Mouse (Mus musculus): ENCODE measurements around the gene Enkd1. TPM values are rescaled to one million over a fixed set of nuclear protein-coding genes. Genes with fewer than 3 reads are reported as not detected.
A peak's percentile ranks its signal among the peaks of the same experiment; 100 is the strongest.

Gene Enkd1
- polyA plus RNA-seq, 1 experiment, result 24.8 TPM

GRCm38 (mm10) chr8:105685796-105686308 is 22.2 kb downstream of the Enkd1 start, which contains the start of gene Carmil2:
TSS of gene Carmil2 (plus strand) at chr8:105686274.
- TF ChIP-seq USF1 (IDR thresholded peaks at IDR 0.05; ENCODE audit: low read depth) (no peak), MAX (IDR thresholded peaks at IDR 0.05) (no peak), CTCF (IDR thresholded peaks at IDR 0.05; ENCODE audit: control insufficient read depth, insufficient read depth, insufficient read length) (peak; percentile 72)
- peaks cover 37% of the 10 kb centered on the region for H3K36me3 ChIP-seq (ENCODE audit: control insufficient read depth, insufficient read depth)
- H3K4me3 ChIP-seq (ENCODE audit: insufficient read depth, poor library complexity, severe bottlenecking), result no peak within 1 kb of the TSS
- no peak within 1 kb of the TSS for H3ac ChIP-seq (ENCODE audit: control insufficient read depth, insufficient read length, low read depth)
- H3K79me3 ChIP-seq (ENCODE audit: low read depth), result no peaks in the 10 kb centered on the region
- H3K79me2 ChIP-seq (ENCODE audit: control insufficient read depth, insufficient read depth), result no peaks in the 10 kb centered on the region
- no peaks in the 10 kb centered on the region for H3K27me3 ChIP-seq (ENCODE audit: control insufficient read depth, insufficient read depth, insufficient read length)

DNA sequence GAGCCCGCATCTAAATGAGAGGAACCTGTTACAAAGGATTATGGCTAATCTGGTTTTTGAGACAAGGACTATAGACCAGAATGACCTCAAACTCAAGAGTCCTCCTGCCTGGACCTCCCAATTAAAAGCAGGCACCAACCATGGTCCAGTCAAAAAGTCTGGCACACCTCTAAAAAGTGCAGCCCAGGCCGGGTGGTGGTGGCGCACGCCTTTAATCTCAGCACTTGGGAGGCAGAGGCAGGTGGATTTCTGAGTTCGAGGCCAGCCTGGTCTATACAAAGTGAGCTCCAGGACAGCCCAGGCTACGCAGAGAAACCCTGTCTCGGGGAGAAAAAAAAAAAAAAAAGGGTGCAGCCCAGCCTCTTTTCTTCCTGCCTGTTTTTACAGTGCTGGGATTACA is 22.7 kb downstream of the Enkd1 start:
- Histone ChIP-seq H3K79me3 (ENCODE audit: low read depth) (no peaks in the 10 kb centered on the region), H3K36me3 (ENCODE audit: control insufficient read depth, insufficient read depth) (peaks cover 42% of the 10 kb centered on the region), H3K27me3 (ENCODE audit: control insufficient read depth, insufficient read depth, insufficient read length) (no peaks in the 10 kb centered on the region), H3K79me2 (ENCODE audit: control insufficient read depth, insufficient read depth) (no peaks in the 10 kb centered on the region), H3ac (ENCODE audit: control insufficient read depth, insufficient read length, low read depth) (no peak overlapping the region), H3K4me3 (ENCODE audit: insufficient read depth, poor library complexity, severe bottlenecking) (no peak overlapping the region)
- TF ChIP-seq MAX (IDR thresholded peaks at IDR 0.05) (no peak), MYOG (IDR thresholded peaks at IDR 0.05; ENCODE audit: control insufficient read depth, extremely low read depth, insufficient read length) (no peak), CEBPB (IDR thresholded peaks at IDR 0.05; ENCODE audit: low read depth) (no peak), CTCF (IDR thresholded peaks at IDR 0.05; ENCODE audit: control insufficient read depth, insufficient read depth, insufficient read length) (no peak)

DNA sequence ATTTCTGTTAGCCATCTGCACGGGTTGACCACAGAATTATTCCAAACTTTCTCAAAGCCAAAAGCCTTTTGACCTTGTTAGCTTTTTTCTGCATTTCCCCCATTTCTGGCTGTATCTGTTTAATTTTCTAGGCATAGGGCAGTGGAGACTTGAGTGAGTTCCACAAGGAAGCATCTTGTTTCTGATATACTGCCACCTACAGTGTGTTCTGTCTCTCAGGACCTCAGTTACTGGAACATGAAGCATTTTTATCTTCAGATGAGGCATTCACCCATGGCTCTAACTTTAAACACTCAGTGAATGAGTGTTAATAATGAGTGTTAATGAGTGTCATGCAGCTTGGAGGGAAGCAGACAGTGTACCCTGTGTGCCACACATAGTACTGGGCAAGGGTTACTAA is 30.1 kb downstream of the Enkd1 start:
- no peaks in the 10 kb centered on the region for H3K79me3 ChIP-seq (ENCODE audit: low read depth)
- H3K36me3 ChIP-seq (ENCODE audit: control insufficient read depth, insufficient read depth), result peaks cover 89% of the 10 kb centered on the region
- H3K27me3 ChIP-seq (ENCODE audit: control insufficient read depth, insufficient read depth, insufficient read length), result no peaks in the 10 kb centered on the region
- TF ChIP-seq MYOG (IDR thresholded peaks at IDR 0.05; ENCODE audit: control insufficient read depth, extremely low read depth, insufficient read length) (no peak), USF1 (IDR thresholded peaks at IDR 0.05; ENCODE audit: low read depth) (no peak), FOSL1 (IDR thresholded peaks at IDR 0.05; ENCODE audit: insufficient read depth, low read length, poor library complexity, severe bottlenecking) (no peak), CEBPB (IDR thresholded peaks at IDR 0.05; ENCODE audit: low read depth) (no peak), CTCF (IDR thresholded peaks at IDR 0.05; ENCODE audit: control insufficient read depth, insufficient read depth, insufficient read length) (no peak), MYOD1 (IDR thresholded peaks at IDR 0.05; ENCODE audit: control insufficient read depth, insufficient read length, low read depth) (no peak), MAX (IDR thresholded peaks at IDR 0.05) (no peak)
- no peak overlapping the region for H3K4me3 ChIP-seq (ENCODE audit: insufficient read depth, poor library complexity, severe bottlenecking)
- no peaks in the 10 kb centered on the region for H3K79me2 ChIP-seq (ENCODE audit: control insufficient read depth, insufficient read depth)
- no peak overlapping the region for H3ac ChIP-seq (ENCODE audit: control insufficient read depth, insufficient read length, low read depth)

- TF ChIP-seq MYOG (IDR thresholded peaks at IDR 0.05; ENCODE audit: control insufficient read depth, extremely low read depth, insufficient read length) (no peak), CEBPB (IDR thresholded peaks at IDR 0.05; ENCODE audit: low read depth) (no peak), CTCF (IDR thresholded peaks at IDR 0.05; ENCODE audit: control insufficient read depth, insufficient read depth, insufficient read length) (no peak)
- H3ac ChIP-seq (ENCODE audit: control insufficient read depth, insufficient read length, low read depth), result no peak overlapping the region
- peaks cover 33% of the 10 kb centered on the region for H3K36me3 ChIP-seq (ENCODE audit: control insufficient read depth, insufficient read depth)
- peaks cover 59% of the 10 kb centered on the region for H3K79me3 ChIP-seq (ENCODE audit: low read depth)
- no peak overlapping the region for H3K4me3 ChIP-seq (ENCODE audit: insufficient read depth, poor library complexity, severe bottlenecking)
- no peaks in the 10 kb centered on the region for H3K27me3 ChIP-seq (ENCODE audit: control insufficient read depth, insufficient read depth, insufficient read length)
- H3K79me2 ChIP-seq (ENCODE audit: control insufficient read depth, insufficient read depth), result peaks cover 82% of the 10 kb centered on the region
These were observed 46.8 kb downstream of the Enkd1 start for GRCm38 (mm10) chr8:105661167-105661566.

- Histone ChIP-seq H3K36me3 (ENCODE audit: control insufficient read depth, insufficient read depth) (peaks cover 16% of the 10 kb centered on the region), H3ac (ENCODE audit: control insufficient read depth, insufficient read length, low read depth) (no peak overlapping the region), H3K79me3 (ENCODE audit: low read depth) (peaks cover 84% of the 10 kb centered on the region), H3K4me3 (ENCODE audit: insufficient read depth, poor library complexity, severe bottlenecking) (no peak overlapping the region), H3K79me2 (ENCODE audit: control insufficient read depth, insufficient read depth) (peaks cover 100% of the 10 kb centered on the region), H3K27me3 (ENCODE audit: control insufficient read depth, insufficient read depth, insufficient read length) (no peaks in the 10 kb centered on the region)
- TF ChIP-seq FOSL1 (IDR thresholded peaks at IDR 0.05; ENCODE audit: insufficient read depth, low read length, poor library complexity, severe bottlenecking), result no peak
These were observed 50.4 kb downstream of the Enkd1 start for GRCm38 (mm10) chr8:105657641-105658040.

Other genes starting within 250 kb of the Enkd1 start
- 219 TPM for gene Tppp3, start 236.7 kb downstream of the Enkd1 start, polyA plus RNA-seq (2012; fragmentation: generic; extraction: Trizol)
- gene Zdhhc1, start 211.3 kb downstream of the Enkd1 start, polyA plus RNA-seq (2012; fragmentation: generic; extraction: Trizol), result 8.8 TPM
- gene Hsd11b2, start 189.5 kb downstream of the Enkd1 start, polyA plus RNA-seq (2012; fragmentation: generic; extraction: Trizol), result 0.11 TPM
- 95.1 TPM for gene Atp6v0d1, start 142.2 kb downstream of the Enkd1 start, polyA plus RNA-seq (2012; fragmentation: generic; extraction: Trizol)
- 28.7 TPM for gene Ripor1, start 103.0 kb downstream of the Enkd1 start, polyA plus RNA-seq (2012; fragmentation: generic; extraction: Trizol)
- gene Ctcf, start 71.6 kb downstream of the Enkd1 start, polyA plus RNA-seq (2012; fragmentation: generic; extraction: Trizol), result 30.2 TPM
- 0.18 TPM for gene Agrp, start 70.8 kb downstream of the Enkd1 start, polyA plus RNA-seq (2012; fragmentation: generic; extraction: Trizol)
- 0.49 TPM for gene Carmil2, start 21.9 kb downstream of the Enkd1 start, polyA plus RNA-seq (2012; fragmentation: generic; extraction: Trizol)
- gene Acd, start 7.1 kb downstream of the Enkd1 start, polyA plus RNA-seq (2012; fragmentation: generic; extraction: Trizol), result 30.4 TPM
- 16.4 TPM for gene Pard6a, start 7.1 kb downstream of the Enkd1 start, polyA plus RNA-seq (2012; fragmentation: generic; extraction: Trizol)
- 0.09 TPM for gene 4933405L10Rik, start 555 bp downstream of the Enkd1 start, polyA plus RNA-seq (2012; fragmentation: generic; extraction: Trizol)
- 8.2 TPM for gene Gfod2, start 50.5 kb upstream of the Enkd1 start, polyA plus RNA-seq (2012; fragmentation: generic; extraction: Trizol)
- 11.0 TPM for gene Ranbp10, start 119.1 kb upstream of the Enkd1 start, polyA plus RNA-seq (2012; fragmentation: generic; extraction: Trizol)
- gene Tsnaxip1, start 119.5 kb upstream of the Enkd1 start, polyA plus RNA-seq (2012; fragmentation: generic; extraction: Trizol), result 0.09 TPM
- 35.7 TPM for gene Cenpt, start 145.1 kb upstream of the Enkd1 start, polyA plus RNA-seq (2012; fragmentation: generic; extraction: Trizol)
- gene Thap11, start 146.9 kb upstream of the Enkd1 start, polyA plus RNA-seq (2012; fragmentation: generic; extraction: Trizol), result 48.2 TPM
- 258 TPM for gene Nutf2, start 152.4 kb upstream of the Enkd1 start, polyA plus RNA-seq (2012; fragmentation: generic; extraction: Trizol)
- 31.3 TPM for gene Edc4, start 172.7 kb upstream of the Enkd1 start, polyA plus RNA-seq (2012; fragmentation: generic; extraction: Trizol)
- gene Nrn1l, start 185.4 kb upstream of the Enkd1 start, polyA plus RNA-seq (2012; fragmentation: generic; extraction: Trizol), result 0.32 TPM
- gene Pskh1, start 192.2 kb upstream of the Enkd1 start, polyA plus RNA-seq (2012; fragmentation: generic; extraction: Trizol), result 14.4 TPM
- gene Ctrl, start 225.7 kb upstream of the Enkd1 start, polyA plus RNA-seq (2012; fragmentation: generic; extraction: Trizol), result 0.16 TPM
- 73.5 TPM for gene Psmb10, start 230.2 kb upstream of the Enkd1 start, polyA plus RNA-seq (2012; fragmentation: generic; extraction: Trizol)
- 1.4 TPM for gene Lcat, start 235.2 kb upstream of the Enkd1 start, polyA plus RNA-seq (2012; fragmentation: generic; extraction: Trizol)

Data from C2C12 (cell line).